Mouse (Mus musculus): ENCODE measurements around the gene Ldb3. TPM values are rescaled to one million over a fixed set of nuclear protein-coding genes. Genes with fewer than 3 reads are reported as not detected.
A peak's percentile ranks its signal among the peaks of the same experiment; 100 is the strongest.

Gene Ldb3
- polyA plus RNA-seq, 1 experiment from 2014 or later, result 7.8 TPM

DNA sequence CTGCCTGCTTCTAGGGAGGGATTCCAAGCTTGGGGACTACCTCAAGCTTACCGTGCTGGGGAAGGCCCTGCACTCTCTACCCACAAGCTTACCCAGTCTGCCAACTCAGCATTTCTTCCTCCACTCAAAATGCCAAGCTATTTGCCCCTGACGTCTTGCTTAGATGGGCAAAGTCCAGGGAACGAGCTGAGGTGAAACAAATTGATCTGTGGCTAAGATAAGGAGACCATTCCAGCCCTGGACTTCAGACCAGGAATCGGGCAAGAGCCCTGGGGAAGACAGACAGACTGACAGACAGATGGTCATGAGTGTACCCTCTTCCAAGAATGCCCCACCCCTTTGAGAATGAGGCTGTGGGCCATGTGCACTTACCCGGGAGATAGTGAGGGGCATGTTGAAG, 477 bp downstream of the Ldb3 start:
- H3K36me3 ChIP-seq, result no peaks in the 10 kb centered on the region
- peak; percentile 48 for ATAC-seq
- H3K27me3 ChIP-seq (replicated peaks), result no peaks in the 10 kb centered on the region
- peak overlapping the region; percentile 87 for H3K27ac ChIP-seq
- H3K9me3 ChIP-seq, result no peaks in the 10 kb centered on the region
- peak overlapping the region; percentile 18; the same call in 1 of the 2 replicates for H3K9ac ChIP-seq
- H3K4me1 ChIP-seq (replicated peaks), result peaks cover 31% of the 10 kb centered on the region
- peak overlapping the region; percentile 45 for H3K4me2 ChIP-seq (replicated peaks)
- H3K4me3 ChIP-seq (replicated peaks), result no peak overlapping the region
- WGBS, result 40% methylated on average over 5 of the region's 5 CpGs

DNA sequence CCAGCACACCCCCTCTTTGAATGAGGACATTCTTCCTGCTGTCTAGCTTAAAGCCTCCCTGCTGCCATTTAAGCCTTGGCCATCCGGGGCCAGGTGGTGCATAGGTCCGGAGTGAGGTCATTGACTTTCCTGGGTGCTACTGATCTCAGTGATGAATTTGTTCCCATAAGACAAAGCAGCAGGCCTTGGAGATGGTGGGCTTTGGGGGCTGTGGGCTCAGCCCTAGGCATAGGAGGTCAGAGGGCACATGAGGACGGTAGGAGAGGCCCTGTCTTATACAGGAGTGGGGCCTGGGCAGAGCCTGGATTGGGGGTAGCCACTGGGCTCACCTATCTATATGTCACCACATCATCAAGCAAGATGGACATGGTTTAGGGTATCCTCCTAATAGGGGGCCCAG, 1.6 kb downstream of the Ldb3 start:
- Histone ChIP-seq H3K9ac (no peak overlapping the region), H3K9me3 (no peaks in the 10 kb centered on the region), H3K4me3 (replicated peaks) (no peak overlapping the region), H3K27me3 (replicated peaks) (no peaks in the 10 kb centered on the region), H3K4me2 (replicated peaks) (peak overlapping the region; percentile 31; the same call in 1 of the 2 replicates), H3K4me1 (replicated peaks) (peaks cover 27% of the 10 kb centered on the region), H3K36me3 (no peaks in the 10 kb centered on the region), H3K27ac (peak overlapping the region; percentile 82)
- WGBS, result 80% methylated on average over 3 of the region's 3 CpGs
- ATAC-seq, result no peak

DNA sequence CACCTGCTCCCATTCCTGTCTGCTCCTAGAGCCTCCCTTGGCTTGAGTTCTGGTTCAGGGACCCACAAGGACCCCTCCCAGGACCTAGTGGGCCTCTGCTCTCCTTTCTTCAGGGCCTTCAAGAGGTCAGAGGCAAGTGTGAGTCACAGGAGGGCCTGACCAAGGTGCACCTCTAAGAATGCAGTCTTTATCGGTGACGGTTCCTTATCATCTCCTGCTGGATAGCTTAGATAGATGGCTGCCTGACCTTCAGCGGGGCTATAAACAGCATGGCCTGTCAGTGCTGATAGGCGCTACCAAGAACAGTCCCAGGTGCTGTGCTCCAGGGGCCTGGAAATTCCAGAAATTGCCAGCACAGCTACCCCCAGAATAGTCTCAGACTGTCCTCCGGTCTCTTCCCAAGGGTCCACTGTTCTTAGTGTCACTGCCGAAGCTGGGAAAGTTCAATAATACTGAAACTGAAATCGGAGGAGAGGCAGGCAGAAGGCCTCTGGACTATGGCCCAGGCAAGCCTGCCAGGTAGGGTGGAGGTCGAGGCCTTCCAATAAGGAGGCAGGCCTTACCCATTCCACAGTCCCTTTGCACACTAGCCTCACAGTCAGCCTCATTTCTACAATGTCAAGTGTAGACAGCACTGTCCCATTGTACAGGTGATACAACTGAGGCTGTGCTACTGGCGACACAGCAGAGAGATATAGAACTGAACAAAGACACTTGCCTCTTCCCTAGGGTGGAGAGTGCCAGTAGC, 3.0 kb downstream of the Ldb3 start:
- H3K36me3 ChIP-seq, result no peaks in the 10 kb centered on the region
- H3K4me3 ChIP-seq (replicated peaks), result no peak overlapping the region
- peak; percentile 78 for ATAC-seq
- WGBS, result 49% methylated on average over 9 of the region's 9 CpGs
- H3K27ac ChIP-seq, result peak overlapping the region; percentile 82
- no peaks in the 10 kb centered on the region for H3K9me3 ChIP-seq
- H3K4me2 ChIP-seq (replicated peaks), result 0 out of 2 replicates have a peak overlapping the region, but pooled peaks have one; percentile 17
- H3K9ac ChIP-seq, result no peak overlapping the region
- H3K27me3 ChIP-seq (replicated peaks), result no peaks in the 10 kb centered on the region
- H3K4me1 ChIP-seq (replicated peaks), result peaks cover 21% of the 10 kb centered on the region

DNA sequence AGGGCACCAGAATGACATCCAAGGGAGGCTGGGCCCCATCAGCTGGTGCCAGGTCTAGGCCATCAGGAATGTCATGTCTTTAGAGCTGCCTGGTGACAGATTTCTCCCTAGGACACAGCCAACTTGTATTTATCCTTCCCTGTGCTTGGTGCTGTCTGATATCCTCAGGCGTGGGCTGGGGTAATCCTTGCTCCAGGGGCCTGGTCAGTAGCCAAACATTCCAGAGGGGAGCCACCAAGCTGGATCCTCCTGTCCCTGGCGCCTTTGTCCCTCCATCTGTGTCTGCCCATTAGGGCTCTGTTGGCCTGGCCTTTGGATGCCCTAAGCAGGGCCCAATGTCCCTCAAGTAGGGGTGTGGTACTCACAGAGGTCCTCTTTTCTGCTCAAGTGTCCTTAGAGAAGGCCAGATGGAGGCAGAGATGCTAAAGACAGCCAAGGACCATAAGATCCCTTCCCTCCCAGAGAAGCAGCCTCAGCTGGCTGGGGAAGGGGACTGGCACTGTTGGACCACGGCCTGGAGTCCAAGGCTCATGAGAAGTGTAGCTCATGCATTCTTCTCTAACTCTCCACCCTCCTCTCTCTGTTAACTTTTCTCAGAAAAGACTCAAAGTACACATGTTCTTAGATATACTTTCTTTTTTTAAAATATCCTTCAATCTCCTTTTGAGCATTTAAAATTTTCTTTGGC, 5.6 kb downstream of the Ldb3 start:
- no peak for ATAC-seq
- 75% methylated on average over 3 of the region's 3 CpGs for WGBS

DNA sequence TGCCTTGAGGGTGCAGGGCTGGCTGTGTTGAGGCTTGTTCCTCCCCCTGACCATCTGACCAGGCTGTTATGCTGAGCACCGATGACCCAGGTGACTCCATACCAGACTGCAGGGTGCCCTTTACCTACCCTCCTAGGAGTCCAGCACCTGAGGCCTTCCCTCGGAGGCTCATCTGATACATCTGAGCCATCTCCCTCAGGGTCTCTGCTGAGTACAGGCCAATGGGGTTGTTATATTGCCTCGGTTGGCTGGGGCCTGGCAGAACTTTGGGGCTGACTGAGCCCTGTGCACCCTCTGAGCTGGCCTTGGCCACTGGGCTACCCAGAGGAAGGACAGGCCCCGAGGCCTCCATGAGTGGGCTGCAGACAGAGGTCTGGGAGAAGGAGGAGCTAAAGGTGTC, 11.6 kb downstream of the Ldb3 start:
- Histone ChIP-seq H3K36me3 (no peaks in the 10 kb centered on the region), H3K27me3 (replicated peaks) (no peaks in the 10 kb centered on the region), H3K4me3 (replicated peaks) (no peak overlapping the region), H3K4me2 (replicated peaks) (no peak overlapping the region), H3K27ac (no peak overlapping the region), H3K4me1 (replicated peaks) (peaks cover 5% of the 10 kb centered on the region; the same call in 1 of the 2 replicates), H3K9ac (no peak overlapping the region), H3K9me3 (no peaks in the 10 kb centered on the region)
- WGBS, result 87% methylated on average over 4 of the region's 4 CpGs
- no peak for ATAC-seq

More for the DNA sequence above, 5.6 kb downstream of the Ldb3 start:
- Histone ChIP-seq H3K4me1 (replicated peaks) (peaks cover 6% of the 10 kb centered on the region), H3K27me3 (replicated peaks) (no peaks in the 10 kb centered on the region), H3K9ac (no peak overlapping the region), H3K9me3 (no peaks in the 10 kb centered on the region), H3K36me3 (no peaks in the 10 kb centered on the region), H3K4me3 (replicated peaks) (no peak overlapping the region), H3K4me2 (replicated peaks) (no peak overlapping the region), H3K27ac (no peak overlapping the region)

DNA sequence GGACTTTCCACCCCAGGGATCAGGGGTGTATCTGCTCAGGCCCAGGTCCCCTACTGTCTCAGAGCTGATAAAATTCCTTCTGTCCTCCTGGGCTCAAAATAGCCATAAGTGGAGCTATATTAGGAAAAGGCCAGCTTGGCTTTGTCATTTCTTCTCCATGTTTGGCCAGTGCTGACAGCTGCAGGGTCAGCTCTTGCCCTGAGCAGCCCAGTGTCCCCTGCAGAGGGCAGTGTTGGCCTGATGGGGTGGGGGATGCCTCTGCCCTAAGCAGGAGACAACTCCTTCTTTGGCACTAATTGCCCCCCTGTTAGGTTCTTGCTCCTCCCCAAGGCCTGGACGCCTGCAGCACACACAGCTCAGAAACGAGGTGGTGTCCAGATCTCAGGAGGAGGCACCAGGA, 14.4 kb downstream of the Ldb3 start:
- no peak overlapping the region for H3K4me2 ChIP-seq (replicated peaks)
- peak overlapping the region; percentile 46; the same call in 1 of the 2 replicates for H3K27ac ChIP-seq
- H3K27me3 ChIP-seq (replicated peaks), result no peaks in the 10 kb centered on the region
- H3K9ac ChIP-seq, result no peak overlapping the region
- H3K4me1 ChIP-seq (replicated peaks), result peaks cover 8% of the 10 kb centered on the region; the same call in 1 of the 2 replicates
- WGBS, result 60% methylated on average over 2 of the region's 2 CpGs
- no peaks in the 10 kb centered on the region for H3K36me3 ChIP-seq
- H3K4me3 ChIP-seq (replicated peaks), result no peak overlapping the region
- ATAC-seq, result peak; percentile 27
- H3K9me3 ChIP-seq, result no peaks in the 10 kb centered on the region

DNA sequence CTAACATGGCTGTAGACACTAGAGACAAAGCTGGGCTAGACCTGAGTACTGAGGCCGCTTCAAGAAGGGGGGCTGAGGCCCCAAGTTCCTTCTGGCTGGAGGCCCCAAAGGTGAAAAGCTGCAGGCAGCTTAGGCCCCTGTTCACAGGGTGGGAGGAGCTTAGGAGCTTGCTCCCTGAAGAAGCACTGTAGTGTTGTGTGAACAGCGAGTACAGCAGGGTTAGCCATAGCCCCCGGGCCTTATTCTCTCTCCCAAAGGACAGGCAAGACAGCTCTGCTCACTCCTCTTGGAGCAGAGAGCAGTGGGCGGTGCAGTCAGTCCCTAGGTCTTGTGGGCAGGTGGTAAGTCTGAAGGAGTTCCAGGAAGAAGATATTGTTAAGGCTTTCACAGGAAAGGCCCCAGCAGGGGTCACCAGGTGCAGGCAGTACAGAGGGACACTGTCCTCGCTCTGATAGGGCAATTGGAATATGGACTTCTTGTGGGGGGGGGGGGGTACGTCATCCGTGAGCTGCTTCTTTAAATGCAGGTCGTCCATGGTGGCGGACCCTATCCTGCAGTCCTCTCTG, 15.1 kb downstream of the Ldb3 start:
- WGBS, result 55% methylated on average over 9 of the region's 9 CpGs
- ATAC-seq, result peak; percentile 69
- H3K4me3 ChIP-seq (replicated peaks), result no peak overlapping the region
- H3K36me3 ChIP-seq, result no peaks in the 10 kb centered on the region
- peaks cover 11% of the 10 kb centered on the region; the same call in 1 of the 2 replicates for H3K4me1 ChIP-seq (replicated peaks)
- peak overlapping the region; percentile 23; the same call in 1 of the 2 replicates for H3K27ac ChIP-seq
- H3K9ac ChIP-seq, result no peak overlapping the region
- H3K4me2 ChIP-seq (replicated peaks), result no peak overlapping the region
- H3K27me3 ChIP-seq (replicated peaks), result no peaks in the 10 kb centered on the region
- H3K9me3 ChIP-seq, result no peaks in the 10 kb centered on the region

DNA sequence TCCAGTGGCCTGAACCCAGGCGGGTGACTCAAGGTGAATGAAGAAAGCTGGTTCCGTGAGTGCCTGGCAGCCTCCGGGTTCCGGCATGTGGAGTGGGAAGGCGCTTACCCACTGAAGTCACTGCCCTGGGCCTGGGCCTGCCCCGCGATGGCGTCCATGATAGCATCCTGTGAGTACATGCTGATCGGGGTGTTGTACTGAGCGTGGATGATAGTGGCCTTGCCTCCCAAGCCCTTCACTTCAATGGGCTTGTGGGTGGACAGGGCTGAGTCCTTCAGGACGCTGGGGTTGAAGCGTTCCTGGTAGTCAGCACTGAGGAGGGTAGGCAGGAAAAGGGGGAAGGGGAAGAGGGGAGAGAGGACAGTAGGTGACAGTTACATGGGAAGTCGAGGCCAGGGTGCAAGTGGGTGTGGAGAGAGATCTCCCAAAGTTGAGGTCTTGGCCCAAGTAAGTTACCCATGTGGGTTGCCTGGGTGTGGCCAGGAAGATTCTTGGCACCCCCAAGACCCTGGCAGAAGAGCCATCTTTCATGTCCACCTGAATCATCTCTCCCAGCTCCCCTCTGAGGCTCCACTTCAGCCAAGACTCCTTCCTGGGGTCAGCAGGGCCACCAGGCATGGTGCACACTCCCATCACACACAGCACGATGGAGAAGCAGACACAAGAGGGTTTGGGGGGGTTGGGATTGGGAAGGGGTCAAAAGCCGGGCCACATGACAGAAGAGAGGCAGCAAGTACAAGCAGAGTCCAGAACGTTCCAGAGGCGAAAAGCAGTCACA, 16.7 kb downstream of the Ldb3 start:
- no peaks in the 10 kb centered on the region for H3K36me3 ChIP-seq
- peaks cover 11% of the 10 kb centered on the region; the same call in 1 of the 2 replicates for H3K4me1 ChIP-seq (replicated peaks)
- 88% methylated on average over 17 of the region's 17 CpGs for WGBS
- no peak overlapping the region for H3K9ac ChIP-seq
- no peaks in the 10 kb centered on the region for H3K9me3 ChIP-seq
- no peaks in the 10 kb centered on the region for H3K27me3 ChIP-seq (replicated peaks)
- ATAC-seq, result no peak
- no peak overlapping the region for H3K4me3 ChIP-seq (replicated peaks)
- H3K4me2 ChIP-seq (replicated peaks), result no peak overlapping the region
- no peak overlapping the region for H3K27ac ChIP-seq

DNA sequence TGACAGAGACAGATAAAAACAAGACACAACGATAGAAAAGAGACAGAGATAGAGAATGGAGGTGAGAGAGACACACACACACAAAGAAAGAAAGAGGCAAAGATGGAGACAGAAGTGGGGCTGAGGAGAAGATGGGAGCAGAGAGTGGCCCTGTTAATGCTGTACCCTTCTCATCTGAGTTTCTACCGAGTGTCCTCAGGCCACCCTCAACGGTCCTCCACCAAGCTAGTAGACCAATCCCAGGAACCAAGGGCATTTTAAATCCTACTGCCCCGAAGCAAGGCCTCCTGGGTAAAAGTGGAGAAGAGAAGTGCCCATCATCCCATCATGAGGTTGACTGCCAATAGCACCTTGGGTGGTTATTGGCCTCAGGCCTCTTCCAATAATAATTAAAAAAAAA, 17.6 kb downstream of the Ldb3 start:
- Histone ChIP-seq H3K9me3 (no peaks in the 10 kb centered on the region), H3K36me3 (no peaks in the 10 kb centered on the region), H3K4me1 (replicated peaks) (peaks cover 15% of the 10 kb centered on the region), H3K4me3 (replicated peaks) (no peak overlapping the region), H3K27me3 (replicated peaks) (no peaks in the 10 kb centered on the region), H3K27ac (no peak overlapping the region), H3K4me2 (replicated peaks) (no peak overlapping the region), H3K9ac (no peak overlapping the region)
- ATAC-seq, result no peak
- 79% methylated on average over 4 of the region's 4 CpGs for WGBS

DNA sequence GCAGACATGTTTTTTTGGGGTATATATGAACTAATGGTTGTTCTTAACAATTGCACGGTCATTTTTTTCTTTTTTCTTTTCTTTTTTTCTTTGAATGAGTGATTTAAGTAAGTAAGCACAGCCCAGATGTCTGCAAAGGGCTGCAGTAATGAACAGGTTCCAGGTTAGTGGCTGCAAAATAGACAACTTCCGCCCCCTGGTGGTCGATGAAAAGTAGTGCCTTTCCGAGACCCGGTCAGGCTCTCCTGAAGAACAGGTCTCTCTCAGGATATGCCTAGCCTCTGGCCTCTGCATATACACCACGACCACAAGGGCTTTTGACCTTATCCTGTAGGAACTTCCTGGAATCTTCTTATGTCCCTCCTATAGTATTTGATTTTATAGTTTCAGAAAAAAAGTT, 18.2 kb downstream of the Ldb3 start:
- no peak overlapping the region for H3K4me3 ChIP-seq (replicated peaks)
- no peaks in the 10 kb centered on the region for H3K9me3 ChIP-seq
- H3K9ac ChIP-seq, result no peak overlapping the region
- no peak overlapping the region for H3K27ac ChIP-seq
- no peaks in the 10 kb centered on the region for H3K36me3 ChIP-seq
- no peaks in the 10 kb centered on the region for H3K27me3 ChIP-seq (replicated peaks)
- H3K4me1 ChIP-seq (replicated peaks), result peaks cover 17% of the 10 kb centered on the region
- WGBS, result 2% methylated on average over 6 of the region's 6 CpGs
- peak overlapping the region; percentile 58 for H3K4me2 ChIP-seq (replicated peaks)
- peak; percentile 59 for ATAC-seq

DNA sequence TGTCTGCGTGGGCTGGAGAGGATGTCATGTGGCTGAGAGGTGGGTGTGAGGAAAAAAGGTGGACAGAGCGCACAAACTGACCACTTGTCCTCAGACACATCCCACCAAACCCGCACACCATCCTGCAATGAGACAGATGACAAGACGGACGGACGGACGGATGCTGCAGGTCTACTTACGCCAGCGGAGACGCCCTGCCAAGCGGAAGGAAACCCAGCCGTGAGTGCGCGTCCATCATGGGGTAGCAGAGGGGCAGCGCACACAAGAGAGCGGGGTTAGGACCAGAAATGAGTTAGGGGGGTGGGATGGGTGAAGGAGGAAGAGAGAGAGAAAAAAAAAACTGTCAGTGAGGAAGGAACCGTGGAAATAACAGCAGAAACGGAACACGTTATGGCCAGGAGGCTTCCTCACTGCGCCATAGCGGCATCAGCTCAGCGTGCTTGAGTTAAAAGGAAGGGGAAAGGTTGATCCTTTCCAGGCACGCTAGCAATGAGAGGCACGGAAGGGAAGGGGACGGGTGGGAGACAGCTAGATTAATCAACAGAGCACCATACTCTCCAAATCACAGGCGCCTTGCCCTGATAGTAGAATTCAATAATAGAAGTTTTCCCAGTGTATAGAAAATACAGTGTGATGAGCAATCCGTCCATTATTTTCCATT, 18.8 kb downstream of the Ldb3 start:
- no peaks in the 10 kb centered on the region for H3K27me3 ChIP-seq (replicated peaks)
- peak overlapping the region; percentile 10 for H3K4me3 ChIP-seq (replicated peaks)
- no peak overlapping the region for H3K27ac ChIP-seq
- H3K9ac ChIP-seq, result peak overlapping the region; percentile 3; the same call in 1 of the 2 replicates
- H3K36me3 ChIP-seq, result no peaks in the 10 kb centered on the region
- peaks cover 17% of the 10 kb centered on the region for H3K4me1 ChIP-seq (replicated peaks)
- ATAC-seq, result no peak
- H3K9me3 ChIP-seq, result no peaks in the 10 kb centered on the region
- 23% methylated on average over 27 of the region's 27 CpGs for WGBS
- peak overlapping the region; percentile 58 for H3K4me2 ChIP-seq (replicated peaks)
